18 mouse cellular contexts compared by ENCODE assay signal in the genomic region with DNA sequence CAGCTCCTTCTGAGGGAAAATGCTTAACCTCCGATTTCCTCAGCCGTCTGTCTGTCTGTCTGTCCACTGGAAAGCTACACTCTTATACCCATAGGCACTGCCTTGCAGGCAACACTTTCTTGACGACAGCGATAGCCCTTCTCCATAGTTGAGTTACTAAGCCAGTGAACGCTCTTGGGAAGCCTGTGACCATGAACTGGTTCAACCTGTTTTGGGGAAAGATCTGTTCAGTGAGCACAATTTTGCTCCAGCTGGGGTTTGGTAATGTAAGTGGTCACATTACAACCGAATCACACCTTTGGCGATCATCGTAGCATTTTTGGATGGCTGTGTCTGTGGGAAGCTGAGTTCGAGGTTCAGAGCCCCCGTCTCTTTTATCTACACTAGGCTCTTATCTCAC. TPM values are rescaled to one million over a fixed set of nuclear protein-coding genes. Genes with fewer than 3 reads are reported as not detected.
DNase-seq lines count a peak whose midpoint lies in the region; TF ChIP-seq lines count a peak whose summit lies in the region.
"Had no signal": no experiment of that assay in that cellular context is flagged by ENCODE, and none has a peak within 500 bp of the region (broad histone marks: within the 10 kb centered on the region; RNA-seq: fewer than 3 reads in every experiment).

No protein-coding gene starts in this region.

- 74% methylated on average over 10 of the region's 10 CpGs for WGBS in kidney, adult 2 months

- no peak overlapping the region for H3K27ac ChIP-seq in kidney, adult 2 months (ENCODE audit: insufficient read depth, low read depth, low read length)
- H3K27ac ChIP-seq: embryonic facial prominence, embryonic 13.5 days; heart, embryonic 15.5 days; hindbrain, embryonic 10.5 days; liver, embryonic 12.5 days; neural tube, embryonic 13.5 days had no signal

- peaks cover 6% of the 10 kb centered on the region; the same call in 1 of the 2 replicates for H3K4me1 ChIP-seq in kidney, adult 2 months (ENCODE audit: control insufficient read depth, insufficient read depth, low read length)
- H3K4me1 ChIP-seq: liver, embryonic 12.5 days had no signal

- no peak overlapping the region for H3K4me3 ChIP-seq in kidney, adult 2 months (ENCODE audit: insufficient read depth, low read depth, low read length)
- H3K4me3 ChIP-seq: embryonic facial prominence, embryonic 13.5 days; forebrain, embryonic 10.5 days; heart, embryonic 15.5 days; hindbrain, embryonic 10.5 days; liver, embryonic 12.5 days; neural tube, embryonic 13.5 days had no signal

- H3K27me3 ChIP-seq in kidney, adult 2 months (replicated peaks; ENCODE audit: control insufficient read depth, insufficient read depth, low read length) = 0 out of 2 replicates have a peak, but pooled peaks cover 1% of the 10 kb centered on the region
- H3K27me3 ChIP-seq: embryonic facial prominence, embryonic 13.5 days; heart, embryonic 15.5 days; liver, embryonic 12.5 days; neural tube, embryonic 13.5 days had no signal

- peak; percentile 8 for DNase-seq in kidney, adult 2 months
- no peak for DNase-seq in kidney, adult 8-10 months
- DNase-seq in ovary, postnatal 36 days (ENCODE audit: low spot score) = peak; percentile 10
- DNase-seq in ovary, postnatal 10 days (ENCODE audit: low spot score) = no peak
- peak; percentile 10 for DNase-seq in kidney, postnatal 14 days
- peak; percentile 46 for DNase-seq in testis, postnatal 14 days (ENCODE audit: low spot score)
- no peak for DNase-seq in thymus, adult 18-20 months
- DNase-seq: cerebellum, adult 11-12 months; left cerebral cortex, postnatal 4 days; lung, postnatal 14 days; right cerebral cortex, postnatal 25 days had no signal

- no peak for TF ChIP-seq POLR2A in kidney, adult 2 months (IDR thresholded peaks at IDR 0.05; ENCODE audit: low read depth, low read length)

- H3K36me3 ChIP-seq in kidney, adult 2 months (ENCODE audit: control insufficient read depth, insufficient read depth, low read length) = no peaks in the 10 kb centered on the region
- H3K36me3 ChIP-seq: embryonic facial prominence, embryonic 13.5 days; forebrain, embryonic 10.5 days; heart, embryonic 15.5 days; hindbrain, embryonic 10.5 days; liver, embryonic 12.5 days; neural tube, embryonic 13.5 days had no signal

- TF ChIP-seq CTCF in kidney, adult 2 months (conservative IDR thresholded peaks at IDR 0.05; ENCODE audit: insufficient read depth, insufficient read length, low read depth, low read length) = no peak

RNA-seq across cellular contexts. Expression of gene Msgn1, which starts 14.3 kb away (rescaled TPM):
- not detected in 2 replicates for polyA plus RNA-seq in kidney, adult 2 months (2012; rRNA removed)
- polyA plus RNA-seq: embryonic facial prominence, embryonic 13.5 days; forebrain, embryonic 10.5 days; heart, embryonic 15.5 days; hindbrain, embryonic 10.5 days; liver, embryonic 12.5 days; midbrain, embryonic 11.5 days; neural tube, embryonic 13.5 days had no signal

RNA-seq across cellular contexts. Expression of gene Gen1, which starts 42.5 kb away (rescaled TPM):
- 0.15 and 0.19 TPM in 2 replicates for polyA plus RNA-seq in kidney, adult 2 months (2012; rRNA removed)

RNA-seq across cellular contexts. Expression of gene Smc6, which starts 42.6 kb away (rescaled TPM):
- 7.6 and 10.8 TPM in 2 replicates for polyA plus RNA-seq in kidney, adult 2 months (2012; rRNA removed)

Comparison
In these comparisons a context has a peak if more than half of its experiments do, and no peak if none do; other contexts are left out.
1. DNase-seq: peak in kidney, adult 2 months (single experiment), ovary, postnatal 36 days (single experiment), kidney, postnatal 14 days (single experiment) and testis, postnatal 14 days (single experiment); none in kidney, adult 8-10 months (0 of 2), ovary, postnatal 10 days (single experiment) and thymus, adult 18-20 months (0 of 2).